Mouse (Mus musculus) testis, postnatal 10 days (tissue): ENCODE measurements around the gene Klra17.
"Not testable (repeated sequence)": the region's sequence is repeated elsewhere in the genome, so short reads cannot be mapped to it uniquely, and the experiment has no call there.

ENCODE experiments used
- DNase-seq: peaks from one replicate; pipeline ENCODE4 v3.0.0; 2021; ENCODE audit warnings: low spot score

The Klra17 gene

DNA sequence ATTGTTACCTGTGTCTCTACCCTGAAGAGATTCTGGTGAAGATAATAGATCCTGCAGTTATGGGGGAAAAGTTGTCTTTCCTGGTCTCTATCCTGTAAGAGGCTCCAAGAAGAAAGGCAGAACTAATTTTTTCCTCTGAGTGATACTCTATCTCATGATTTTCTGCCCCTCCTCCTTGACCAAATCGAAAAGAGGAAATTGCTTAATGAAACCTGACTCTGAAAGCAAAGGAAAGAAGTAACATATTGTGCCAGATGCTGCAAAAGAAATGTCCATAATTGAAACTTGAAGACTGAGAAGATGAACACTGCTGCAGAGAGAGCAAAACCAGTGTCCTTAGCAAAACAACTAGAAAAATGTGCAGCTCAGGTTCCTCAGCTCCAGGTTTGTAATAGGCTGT is at the start of gene Klra17:
Klra17 (minus strand) TSS at position 124 of the 400 bp plus-strand sequence.
- DNase-seq: no peak

- DNase-seq: not testable (repeated sequence)
These were observed 41.0 kb upstream of the Klra17 start, which contains the start of gene Klra5 for GRCm38 (mm10) chr6:129917476-129917946. Klra5 (minus strand) TSS chr6:129917650.

DNA sequence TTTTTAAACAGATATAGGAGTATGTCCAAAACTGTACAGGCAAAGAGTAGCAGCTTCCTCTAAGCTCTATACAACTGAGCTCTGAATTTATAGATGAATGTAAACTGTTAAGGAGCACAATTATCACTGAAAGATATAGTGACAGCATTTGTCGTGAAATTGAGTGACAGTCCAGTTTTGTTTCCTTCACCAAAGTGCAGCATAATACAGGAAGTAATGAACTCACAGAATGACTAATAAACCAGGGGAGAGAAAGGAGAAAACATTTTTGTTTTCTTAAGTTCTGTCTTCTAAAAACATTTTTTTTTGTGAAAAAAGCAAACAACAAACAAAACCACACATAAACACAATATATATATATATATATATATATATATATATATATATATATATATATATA is 40.5 kb upstream of the Klra17 start:
- DNase-seq: no peak

GRCm38 (mm10) chr6:129882525-129882924 is 6.1 kb upstream of the Klra17 start:
- DNase-seq: no peak

GRCm38 (mm10) chr6:129862349-129862748 is 14.1 kb downstream of the Klra17 start, which contains the start of gene Gm17631:
Gm17631 (plus strand) TSS chr6:129862649.
- not testable (repeated sequence) for DNase-seq

GRCm38 (mm10) chr6:129825559-129825958 is 50.9 kb downstream of the Klra17 start:
- DNase-seq: no peak

DNA sequence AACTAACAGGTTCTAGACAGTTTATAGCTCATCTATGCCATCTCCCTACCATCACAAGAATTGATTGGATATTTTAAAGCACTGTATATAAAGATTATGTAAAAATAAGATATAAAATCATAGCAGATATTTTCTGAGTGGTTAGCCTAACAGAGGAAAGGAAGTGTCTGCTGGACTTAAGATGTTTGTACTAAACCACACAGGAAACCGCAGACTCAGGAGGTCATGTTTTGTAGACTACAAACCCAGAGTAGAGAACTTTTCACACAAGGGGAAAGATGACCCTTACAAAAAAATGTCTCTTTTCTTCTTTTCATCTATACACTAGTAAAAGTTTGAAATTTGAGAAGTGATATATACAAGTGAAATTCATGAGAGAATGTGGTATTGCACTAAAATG is 52.5 kb downstream of the Klra17 start:
- DNase-seq: no peak

- DNase-seq: no peak
These were observed 58.7 kb downstream of the Klra17 start for GRCm38 (mm10) chr6:129817731-129818130.

DNA sequence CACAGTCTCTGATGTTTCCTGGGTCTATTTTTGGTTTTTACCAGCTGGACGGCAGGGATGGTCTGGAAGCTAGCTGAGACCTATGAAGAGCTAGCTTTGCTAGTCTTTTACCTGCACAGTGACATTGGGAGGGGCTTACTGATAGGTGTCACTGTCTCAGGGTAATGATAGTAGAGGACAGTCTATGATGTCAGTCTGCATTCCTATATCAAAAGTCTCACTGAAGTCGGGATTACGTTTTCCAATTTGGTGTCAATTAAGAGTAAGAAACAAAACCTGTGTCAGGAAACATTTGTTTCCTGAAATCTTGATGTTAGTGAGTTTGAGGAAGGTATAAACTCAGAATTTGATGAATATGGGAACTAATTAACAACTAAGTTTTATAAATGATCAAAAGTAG is 92.3 kb downstream of the Klra17 start, which contains the start of gene Gm156:
Gm156 (minus strand) TSS at position 101 of the 400 bp plus-strand sequence.
- DNase-seq: not testable (repeated sequence)
